Mouse (Mus musculus) embryo, embryonic 9.5 days (tissue): ENCODE results near the gene Zfp616.

Experiments
- DNase-seq: peaks from one replicate; pipeline ENCODE4 v3.0.0-alpha.2; 2017; ENCODE audit errors: extremely low spot score

Zfp616 gene

DNA sequence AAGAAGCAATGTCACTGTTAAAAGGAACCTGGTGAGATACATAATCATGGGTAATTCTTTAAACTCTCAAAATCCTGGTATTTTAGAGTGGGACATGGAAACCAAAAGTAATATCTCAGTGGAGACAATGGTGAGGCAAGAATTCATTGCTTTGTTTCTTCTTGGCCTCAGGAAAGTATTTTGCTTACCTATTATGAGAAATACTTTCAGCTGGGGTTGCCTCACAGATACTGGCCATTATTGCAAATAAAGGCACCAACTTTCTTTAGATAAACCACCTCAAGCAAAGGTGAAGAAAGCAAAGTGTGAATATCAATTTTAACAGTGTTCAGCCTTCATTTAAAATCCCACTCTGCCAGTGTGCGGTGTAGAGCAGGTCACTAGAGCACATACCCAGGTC is at the start of gene Zfp616:
Gene Zfp616, plus strand, starts transcription at position 301 of the 400 bp plus-strand sequence.
- DNase-seq: no peak

DNA sequence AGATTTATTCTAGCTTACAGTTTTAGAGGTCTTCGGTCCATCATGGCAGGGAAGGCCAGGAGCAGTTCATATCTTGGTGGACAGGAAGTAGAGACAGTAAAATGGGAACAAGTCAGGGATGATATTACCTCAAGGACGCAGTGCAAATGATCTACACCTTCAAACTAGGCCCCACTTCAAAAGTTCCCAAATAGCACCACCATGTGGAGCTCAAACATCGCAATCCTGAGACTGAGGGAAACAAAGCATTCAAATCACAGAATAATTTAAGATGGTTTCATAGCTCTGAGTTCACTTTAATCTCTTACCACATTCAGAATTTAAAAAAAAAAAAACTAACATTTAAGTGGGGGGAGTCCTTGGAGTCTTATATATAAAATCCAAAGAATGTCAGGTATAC is 18.4 kb upstream of the Zfp616 start:
- no peak for DNase-seq

DNA sequence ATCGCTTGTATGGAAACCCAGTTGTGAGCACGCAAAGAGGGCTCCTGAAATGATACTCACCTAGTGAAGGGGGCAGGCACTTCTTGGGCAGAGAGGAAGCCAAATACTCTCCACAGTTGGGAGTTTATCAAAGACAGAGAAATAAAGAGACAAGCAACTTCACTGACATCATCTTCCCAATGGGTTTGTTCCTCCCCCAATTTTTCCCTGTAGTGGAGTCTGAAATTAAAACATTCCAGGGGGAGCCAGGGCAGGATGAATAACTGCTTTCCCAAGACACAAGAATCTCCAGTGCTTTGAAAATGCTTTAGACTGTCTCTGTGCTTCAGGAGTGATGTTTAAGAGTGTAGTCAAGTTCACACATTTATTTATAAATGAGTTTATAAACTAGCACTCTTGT is 13.3 kb upstream of the Zfp616 start, which contains the start of the genes Olfr139 and Olfr399:
Gene Olfr139, minus strand, starts transcription at position 101 of the 400 bp plus-strand sequence.
Gene Olfr399, minus strand, starts transcription at position 165 of the 400 bp plus-strand sequence.
- no peak for DNase-seq

DNA sequence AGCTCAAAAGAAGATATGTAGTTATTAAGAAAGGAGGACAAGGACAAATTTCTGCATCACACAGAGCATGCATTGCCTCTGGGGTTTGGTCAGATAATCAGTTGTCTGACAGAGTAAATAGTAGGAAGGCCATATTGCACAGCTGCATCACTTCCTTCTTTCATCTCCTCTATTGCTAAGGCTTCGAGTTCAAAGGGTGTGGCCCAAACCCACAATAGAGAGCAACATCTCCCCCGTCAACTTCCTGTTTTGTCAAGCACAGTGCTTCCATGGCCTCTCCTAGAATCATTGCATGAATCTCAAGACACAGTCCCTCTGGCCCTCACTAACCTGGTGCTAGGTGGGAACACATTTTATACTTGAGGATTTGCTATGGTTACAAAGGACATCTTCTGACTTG is 31.0 kb downstream of the Zfp616 start:
- DNase-seq: no peak

DNA sequence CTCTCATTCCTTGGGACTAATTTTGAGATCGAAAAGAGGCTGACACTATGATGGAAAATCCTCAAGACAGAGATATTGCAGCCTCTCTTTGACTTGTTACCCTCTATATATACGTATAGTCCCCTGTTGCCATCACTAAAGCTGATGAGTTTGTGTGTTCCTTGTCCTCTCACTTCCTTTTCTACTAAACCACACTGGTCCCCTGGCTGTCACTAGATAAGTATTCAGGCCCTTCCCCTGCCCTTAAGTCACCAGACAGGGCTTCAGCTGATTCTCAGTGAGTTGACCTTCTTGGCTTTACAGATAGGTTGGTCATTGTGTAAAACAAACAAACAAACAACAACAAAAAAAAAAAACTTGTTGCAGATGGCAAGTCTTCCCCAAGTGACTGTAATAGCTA is 31.8 kb downstream of the Zfp616 start:
- no peak for DNase-seq

DNA sequence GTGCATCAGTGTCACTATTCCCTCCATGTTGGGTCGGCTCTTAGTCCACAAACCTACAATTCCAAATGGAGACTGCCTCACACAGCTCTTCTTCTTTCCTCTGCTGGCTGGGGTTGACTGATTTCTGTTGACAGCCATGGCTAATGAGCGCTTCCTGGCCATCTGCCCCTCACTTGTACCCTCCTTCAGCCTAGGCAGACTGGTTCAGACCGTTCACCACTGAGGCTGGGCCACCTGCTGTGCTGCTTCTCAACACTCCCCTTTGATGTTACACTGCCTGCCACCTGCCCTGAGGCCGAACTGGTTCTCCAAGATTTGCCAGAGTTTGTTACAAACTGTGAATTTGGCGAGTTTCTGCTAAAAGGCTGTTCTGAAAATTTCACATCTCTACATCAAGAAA is 35.3 kb downstream of the Zfp616 start:
- DNase-seq: no peak

DNA sequence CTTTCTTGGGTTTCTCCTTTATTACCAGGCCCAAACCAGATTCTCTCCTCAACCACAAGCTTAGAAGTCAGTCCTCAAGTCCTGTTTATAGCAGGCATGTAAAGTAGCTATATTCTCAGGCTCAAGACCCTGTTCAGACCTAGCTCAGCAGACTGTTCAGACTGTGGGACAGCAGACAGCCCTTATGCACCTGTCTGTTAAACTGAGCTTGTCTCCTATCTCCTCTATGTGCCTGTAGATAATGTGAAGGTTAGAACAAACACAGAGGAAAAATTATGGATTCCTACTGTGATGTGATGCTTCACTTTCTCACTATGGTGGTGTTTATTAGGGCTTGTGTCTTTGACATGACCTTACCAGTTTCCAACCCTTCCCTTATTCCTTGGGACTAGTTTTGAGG is 43.7 kb downstream of the Zfp616 start, which contains the start of gene Olfr401:
Gene Olfr401, plus strand, starts transcription at position 301 of the 400 bp plus-strand sequence.
- DNase-seq: no peak
